Comparison of ENCODE assay signal across 26 mouse cellular contexts in the genomic region with DNA sequence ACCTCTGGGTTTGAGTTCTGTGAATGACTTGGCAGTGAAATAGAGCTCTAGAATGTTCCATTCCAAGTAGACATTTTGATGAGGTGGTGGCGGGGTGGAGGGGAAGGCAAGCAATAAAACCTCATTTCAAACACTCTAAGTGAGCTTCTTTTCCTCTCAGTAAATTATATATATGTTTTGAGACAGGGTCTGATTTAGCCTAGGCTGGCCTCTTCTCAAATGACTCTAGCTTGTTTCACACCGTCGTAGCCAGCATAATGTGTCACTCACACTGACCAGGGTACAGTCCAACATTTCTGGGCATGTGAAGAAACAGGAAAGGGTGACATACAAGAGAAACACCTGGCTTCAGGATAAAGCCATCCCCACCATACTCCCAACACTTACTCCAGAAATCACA.
"Had no signal": no experiment of that assay in that cellular context is flagged by ENCODE, and none has a peak within 500 bp of the region (broad histone marks: within the 10 kb centered on the region; RNA-seq: fewer than 3 reads in every experiment).

No protein-coding gene starts in this region.

- H3K4me2 ChIP-seq: heart, embryonic 12.5 days; hindbrain, embryonic 12.5 days; hindbrain, embryonic 14.5 days; intestine, embryonic 15.5 days; kidney, embryonic 15.5 days; limb, embryonic 12.5 days had no signal

- H3K9ac ChIP-seq: heart, embryonic 12.5 days; hindbrain, embryonic 12.5 days; hindbrain, embryonic 14.5 days; intestine, embryonic 15.5 days; kidney, embryonic 15.5 days; limb, embryonic 12.5 days had no signal

- H3K36me3 ChIP-seq: heart, embryonic 10.5 days; heart, embryonic 12.5 days; hindbrain, embryonic 12.5 days; intestine, embryonic 15.5 days; kidney, embryonic 15.5 days; limb, embryonic 10.5 days; limb, embryonic 12.5 days had no signal

- DNase-seq: gastrocnemius, adult 2 months; gastrocnemius, postnatal 10 days; gastrocnemius, postnatal 25 days; heart, adult 18-20 months; heart, postnatal 10 days; heart, postnatal 4 days; kidney, adult 18-20 months; kidney, adult 9 months; kidney, postnatal 10 days; kidney, postnatal 25 days; kidney, postnatal 4 days; liver had no signal

- H3K4me3 ChIP-seq: gastrocnemius, adult 2 months; heart, embryonic 10.5 days; heart, embryonic 12.5 days; hindbrain, embryonic 10.5 days; hindbrain, embryonic 12.5 days; intestine, embryonic 15.5 days; kidney, embryonic 15.5 days; layer of hippocampus, adult 2 months; left cerebral cortex, adult 2 months; limb, embryonic 10.5 days; limb, embryonic 12.5 days had no signal

- H3K9me3 ChIP-seq: heart, embryonic 10.5 days; heart, embryonic 12.5 days; hindbrain, embryonic 10.5 days; hindbrain, embryonic 12.5 days; intestine, embryonic 15.5 days; kidney, embryonic 15.5 days; limb, embryonic 10.5 days; limb, embryonic 12.5 days had no signal

- H3K27me3 ChIP-seq: heart, embryonic 12.5 days; hindbrain, embryonic 12.5 days; intestine, embryonic 15.5 days; kidney, embryonic 15.5 days had no signal

- H3K27ac ChIP-seq: gastrocnemius, adult 2 months; heart, embryonic 10.5 days; hindbrain, embryonic 10.5 days; hindbrain, embryonic 12.5 days; hindbrain, embryonic 14.5 days; intestine, embryonic 15.5 days; kidney, embryonic 15.5 days; layer of hippocampus, adult 2 months; left cerebral cortex, adult 2 months; limb, embryonic 10.5 days; limb, embryonic 12.5 days had no signal

- H3K4me1 ChIP-seq: intestine, embryonic 15.5 days had no signal

- ATAC-seq: hindbrain, embryonic 16.5 days; inflammation-experienced regulatory T-cells, adult 6 months; intestine, embryonic 15.5 days; intestine, postnatal 0 days had no signal
